Mouse (Mus musculus) cerebellum, adult 9-10 months (tissue): Measurements from ENCODE around the gene 1700029F12Rik.
A peak's percentile ranks its signal among the peaks of the same experiment; 100 is the strongest.
"Not testable (repeated sequence)": the region's sequence is repeated elsewhere in the genome, so short reads cannot be mapped to it uniquely, and the experiment has no call there.

Experiments used
- DNase-seq: peaks from one replicate; pipeline ENCODE4 v3.0.0; 2022

The 1700029F12Rik gene

DNA sequence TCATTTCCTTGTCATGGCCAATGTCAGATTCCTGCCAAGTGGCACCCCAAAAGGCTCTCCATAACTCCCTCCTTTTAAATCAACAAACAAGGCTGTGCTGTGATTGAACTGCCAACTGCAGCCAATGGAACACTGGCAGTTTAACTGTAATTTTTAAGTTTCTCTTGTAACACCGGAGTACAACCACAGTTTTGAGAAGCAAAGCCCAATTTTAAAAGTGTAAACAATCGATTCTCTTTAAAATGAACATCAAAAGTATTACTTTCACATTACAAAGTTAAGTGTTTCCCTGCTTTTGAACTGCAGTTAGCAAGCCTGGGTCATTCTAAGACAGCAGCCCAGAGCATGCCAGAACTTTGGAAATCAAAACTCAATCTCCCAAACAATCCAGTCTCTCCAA, at the start of gene 1700029F12Rik:
Gene 1700029F12Rik (minus strand): TSS at position 101 of the 400 bp plus-strand sequence.
- DNase-seq = no peak

DNA sequence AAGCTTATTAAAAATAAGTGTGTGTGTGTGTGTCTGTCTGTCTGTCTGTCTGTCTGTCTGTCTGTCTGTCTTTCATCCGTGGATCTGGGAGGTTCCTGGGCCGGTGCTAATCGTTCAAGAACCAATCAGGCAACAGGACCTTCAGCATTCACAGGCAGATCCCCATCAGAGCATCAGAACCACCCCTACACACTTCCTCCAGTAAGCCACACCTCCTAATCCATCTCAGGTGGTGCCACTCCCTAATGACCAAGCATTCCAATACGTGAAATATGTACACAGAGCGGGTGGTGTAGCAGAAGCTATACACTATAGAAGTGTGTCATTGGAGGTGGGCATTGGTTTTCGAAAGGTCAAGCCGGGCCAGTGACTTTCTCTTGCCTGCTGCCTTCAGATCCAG, 48.3 kb upstream of the 1700029F12Rik start:
- no peak for DNase-seq

DNA sequence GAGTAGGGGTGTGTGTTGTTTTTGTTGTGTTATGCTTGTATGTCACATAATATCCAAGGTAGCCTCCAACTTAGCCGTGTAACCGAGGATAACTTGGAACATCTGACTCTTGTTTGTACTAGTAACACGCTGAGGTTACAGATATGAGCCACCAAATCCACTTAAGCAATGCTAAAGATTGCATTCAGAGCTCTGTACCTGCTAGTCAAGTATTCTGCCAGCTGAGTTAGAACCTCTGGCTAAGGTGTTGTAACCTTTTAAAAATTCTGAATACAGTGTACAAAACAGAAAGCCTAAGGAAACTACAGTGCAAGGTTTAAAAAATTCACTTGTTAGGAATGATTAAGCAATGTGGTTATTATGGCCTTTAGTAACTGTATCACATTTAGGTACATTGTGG, 46.5 kb upstream of the 1700029F12Rik start:
- no peak for DNase-seq

DNA sequence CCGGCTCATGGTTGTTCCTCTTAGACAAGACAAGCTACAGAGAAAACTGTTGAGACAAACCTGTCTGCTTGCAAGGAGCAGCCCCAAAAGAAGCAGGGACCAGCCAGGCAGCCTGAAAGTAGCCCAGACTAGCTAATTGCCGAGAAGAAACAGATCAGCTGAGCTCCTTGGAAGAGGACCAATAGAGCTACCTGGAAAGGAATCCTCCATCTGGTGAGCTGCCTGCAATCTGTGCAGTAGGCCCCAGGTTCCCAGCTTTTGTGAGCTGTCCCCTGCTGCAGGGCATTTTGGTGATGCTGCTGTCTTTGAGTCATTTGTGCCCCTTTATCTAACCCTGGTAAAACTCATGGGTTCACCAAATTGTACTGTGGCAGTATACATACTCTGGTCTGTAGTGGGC, 46.0 kb upstream of the 1700029F12Rik start:
- DNase-seq = peak; percentile 78

DNA sequence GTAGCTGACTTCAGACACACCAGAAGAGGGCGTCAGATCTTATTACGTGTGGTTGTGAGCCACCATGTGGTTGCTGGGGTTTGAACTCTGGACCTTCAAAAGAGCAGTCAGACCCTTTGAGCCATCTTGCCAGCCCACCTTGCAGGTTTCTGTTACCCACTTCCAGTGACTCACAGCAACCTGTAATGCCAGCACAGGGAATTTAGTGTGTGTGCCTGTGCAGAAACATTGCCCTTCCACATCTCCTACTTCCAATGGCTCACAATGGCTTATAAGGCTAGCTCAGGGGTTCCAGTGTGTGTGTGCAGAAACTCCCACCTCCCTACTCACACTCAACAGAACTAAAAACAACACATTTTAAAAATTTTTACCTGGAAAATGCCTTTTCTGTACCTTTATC, 43.4 kb upstream of the 1700029F12Rik start:
- DNase-seq = no peak

DNA sequence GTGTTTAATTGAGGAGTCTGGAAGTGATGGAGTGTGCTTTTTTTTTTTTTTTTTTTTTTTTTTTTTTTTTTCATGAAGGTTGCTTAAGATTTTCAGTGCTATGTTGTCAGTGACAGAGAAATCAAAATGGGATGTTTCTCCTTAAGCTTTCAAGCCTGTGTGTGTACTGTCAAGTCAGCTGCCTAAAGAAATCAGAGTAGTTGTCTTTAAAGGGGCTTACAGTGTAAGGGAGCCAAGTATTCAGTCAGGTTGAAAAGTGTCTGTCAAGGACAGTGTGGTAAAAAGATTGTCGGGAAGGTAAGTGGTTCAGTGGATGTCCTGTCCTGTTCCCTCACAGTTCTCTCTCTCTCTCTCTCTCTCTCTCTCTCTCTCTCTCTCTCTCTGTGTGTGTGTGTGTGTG, 39.3 kb upstream of the 1700029F12Rik start:
- DNase-seq = no peak

DNA sequence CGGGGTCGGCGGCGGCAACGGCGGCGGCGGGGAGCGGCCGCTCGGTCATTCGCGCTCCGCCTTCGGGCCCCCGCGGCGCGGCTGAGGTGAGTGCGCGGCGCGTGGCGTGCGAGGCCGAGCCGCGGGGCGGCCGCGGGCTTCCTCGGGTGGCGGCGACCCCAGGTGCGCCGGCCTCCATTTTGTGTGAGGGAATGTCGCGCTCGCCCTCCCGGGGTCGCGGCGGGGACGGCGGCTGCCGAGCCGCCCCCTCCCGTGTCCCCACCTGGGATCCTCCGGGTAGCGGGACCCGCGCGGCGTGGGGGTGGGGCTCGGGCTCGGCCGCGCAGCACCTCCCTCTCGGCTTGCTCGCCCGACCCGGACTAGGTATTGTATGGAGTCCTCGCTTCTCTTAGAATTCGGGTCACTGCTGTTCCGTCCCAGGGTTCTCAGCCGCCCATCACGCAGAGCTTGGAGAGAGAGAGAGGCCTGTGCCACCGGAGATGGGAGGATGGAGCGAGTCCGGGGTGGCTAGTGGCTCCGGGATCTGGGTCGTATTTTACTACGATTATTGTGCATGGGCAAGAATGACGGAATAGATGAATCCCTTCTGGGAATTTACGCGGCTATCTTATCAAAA, 37.6 kb upstream of the 1700029F12Rik start:
- DNase-seq = peak; percentile 54

DNA sequence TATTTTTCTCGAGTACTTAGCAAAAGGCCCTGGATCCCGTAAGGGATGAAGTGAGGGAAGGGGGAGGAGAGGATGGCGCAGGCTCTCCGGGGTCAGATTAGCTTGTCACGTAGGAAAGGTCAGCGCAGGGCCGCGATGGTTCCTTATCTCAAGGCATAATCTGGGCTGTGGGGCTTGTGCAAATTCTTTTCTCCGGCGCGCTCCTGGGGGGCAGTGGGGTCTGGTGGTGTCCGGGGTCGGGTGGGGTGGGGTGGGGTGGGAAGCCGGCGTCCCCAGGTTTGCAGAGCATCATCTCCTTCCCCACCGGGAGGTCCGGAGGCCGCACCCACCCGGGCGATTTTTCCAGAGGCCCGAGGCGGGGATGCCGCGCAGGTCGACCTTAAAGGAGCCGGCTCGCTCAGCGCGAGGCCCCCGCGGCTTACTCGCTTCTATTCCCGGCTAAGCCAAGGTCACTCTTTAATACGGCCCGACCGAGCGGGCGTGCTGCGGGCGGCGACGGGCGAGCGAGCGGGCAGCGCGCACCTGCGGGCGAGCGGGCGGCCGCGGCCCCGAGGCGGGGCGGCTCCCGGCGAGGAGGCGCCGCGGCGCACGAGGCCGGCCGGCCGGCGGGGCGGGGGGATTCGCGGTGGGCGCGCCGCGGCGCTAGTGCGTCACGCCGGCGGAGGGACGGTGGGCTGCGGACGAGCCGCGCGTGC, 36.9 kb upstream of the 1700029F12Rik start:
- DNase-seq = no peak

DNA sequence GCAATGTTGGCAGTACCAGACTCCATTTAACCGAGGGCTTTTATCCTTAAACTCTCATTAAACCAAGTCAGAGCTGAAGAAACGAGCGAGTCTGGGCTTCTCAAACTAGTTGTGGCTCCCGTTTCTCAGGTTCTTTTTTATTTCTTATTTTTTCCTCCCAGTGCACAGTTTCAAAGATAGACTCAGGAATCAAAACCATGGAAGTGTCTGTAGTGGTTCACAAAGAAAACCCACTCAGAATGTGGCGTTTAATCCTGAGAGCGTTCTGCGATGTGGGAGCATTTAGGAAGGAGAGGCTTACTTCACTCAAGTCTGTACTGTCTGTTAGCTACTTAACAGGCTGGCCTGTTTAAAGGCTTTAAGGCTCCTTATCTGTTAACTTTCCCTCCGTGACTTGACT, 34.0 kb upstream of the 1700029F12Rik start:
- DNase-seq = no peak

DNA sequence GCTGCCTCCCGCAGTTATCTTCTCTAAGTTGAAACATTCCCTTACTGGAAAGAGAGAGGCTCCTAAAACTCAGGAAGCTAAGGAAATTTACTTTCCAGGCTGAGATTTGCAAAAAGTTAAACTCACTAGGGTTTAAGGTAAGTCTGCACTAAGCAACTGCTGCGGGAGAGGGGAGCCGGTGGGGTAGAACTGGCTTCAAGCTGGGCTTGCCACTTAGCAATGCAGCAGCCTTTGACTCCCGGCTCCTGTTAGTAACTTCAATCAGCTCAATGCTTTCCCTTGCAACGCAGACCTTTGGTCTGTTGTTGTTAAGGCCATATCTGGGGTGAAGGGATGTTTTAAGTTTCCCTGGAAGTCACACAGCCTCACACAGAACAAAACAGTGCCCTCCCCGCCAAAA, 33.5 kb upstream of the 1700029F12Rik start:
- DNase-seq = no peak

DNA sequence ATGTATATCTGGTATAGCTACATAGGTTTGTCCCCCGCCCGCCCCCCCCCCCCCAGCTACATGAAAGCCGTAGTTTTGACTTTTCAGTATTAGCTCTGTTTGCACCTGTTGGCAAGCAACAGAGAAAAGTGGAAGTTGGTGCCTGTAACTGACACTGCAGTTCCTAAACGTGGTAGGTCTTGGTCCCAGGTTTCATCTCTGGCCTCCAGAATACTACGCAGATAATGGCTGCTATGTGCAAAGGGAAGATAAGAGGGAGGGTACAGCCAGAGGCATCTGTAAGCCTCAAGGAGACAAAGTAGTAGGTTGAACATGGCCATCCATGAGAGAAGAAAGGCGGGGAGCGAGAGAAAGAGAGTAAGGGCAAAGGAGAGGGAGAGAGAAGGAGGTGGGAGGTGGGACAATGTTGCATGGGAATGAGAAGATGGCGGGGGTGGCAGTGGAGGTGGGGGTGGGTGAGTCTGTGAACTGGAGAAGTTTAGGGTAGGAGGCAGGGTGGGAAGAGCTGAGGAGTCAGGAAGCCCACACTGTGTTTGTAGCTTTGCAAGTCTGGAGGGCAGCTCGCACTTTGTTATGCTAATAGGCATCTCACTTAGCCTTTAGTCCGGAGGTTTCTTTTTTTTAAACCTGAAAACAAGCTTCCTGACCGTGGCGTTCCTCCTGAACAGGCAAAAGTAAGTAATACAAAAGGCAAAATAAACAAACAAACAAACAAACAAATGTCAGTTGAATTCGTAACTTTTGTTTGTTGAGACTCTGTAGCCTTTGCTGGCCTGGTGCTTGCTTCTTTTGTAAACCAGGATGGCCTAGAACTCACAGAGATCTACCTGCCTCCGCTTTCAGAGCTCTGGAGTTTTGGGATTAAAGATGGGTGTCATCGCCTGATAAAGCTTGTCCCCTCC, 32.7 kb upstream of the 1700029F12Rik start, which contains the start of gene Fam169a:
Gene Fam169a (plus strand): TSS at position 638 of the 902 bp plus-strand sequence.
- no peak for DNase-seq

DNA sequence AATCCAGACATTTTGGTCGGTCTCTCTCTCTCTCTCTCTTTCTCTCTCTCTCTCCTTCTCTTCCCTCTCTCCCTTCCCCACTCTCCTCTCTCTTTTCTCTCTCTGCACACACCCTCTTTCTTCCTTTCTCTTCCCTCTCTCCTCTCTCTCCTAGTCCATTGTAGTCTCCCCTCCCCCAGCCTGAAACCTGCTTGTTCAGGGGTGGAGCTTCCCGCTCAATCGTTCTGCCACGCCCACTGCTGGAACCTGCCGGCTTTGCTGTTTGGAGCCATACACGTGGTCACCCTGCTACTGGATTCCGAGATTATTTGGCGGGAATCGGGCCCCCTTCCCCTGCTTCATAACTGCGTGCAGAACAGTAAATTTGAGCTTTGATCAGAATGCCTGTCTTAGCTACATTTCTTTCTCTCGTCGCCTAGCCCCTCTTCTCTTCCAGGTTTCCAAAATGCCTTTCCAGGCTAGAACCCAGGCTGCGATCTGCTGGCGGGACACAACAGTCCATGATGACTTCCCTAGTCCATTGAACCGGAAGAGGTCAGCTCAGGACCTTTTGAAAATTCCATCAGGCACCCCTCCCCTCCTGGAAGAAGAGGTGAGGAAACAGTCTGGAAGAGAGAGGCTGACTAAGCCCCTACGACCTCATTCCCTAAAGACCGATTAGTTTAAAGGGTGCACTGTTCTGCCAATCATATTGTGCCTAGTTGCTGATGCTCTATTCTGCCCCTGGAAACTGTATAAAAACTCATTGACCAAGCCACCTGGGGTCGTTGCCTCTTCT, 30.9 kb upstream of the 1700029F12Rik start:
- DNase-seq = not testable (repeated sequence)

DNA sequence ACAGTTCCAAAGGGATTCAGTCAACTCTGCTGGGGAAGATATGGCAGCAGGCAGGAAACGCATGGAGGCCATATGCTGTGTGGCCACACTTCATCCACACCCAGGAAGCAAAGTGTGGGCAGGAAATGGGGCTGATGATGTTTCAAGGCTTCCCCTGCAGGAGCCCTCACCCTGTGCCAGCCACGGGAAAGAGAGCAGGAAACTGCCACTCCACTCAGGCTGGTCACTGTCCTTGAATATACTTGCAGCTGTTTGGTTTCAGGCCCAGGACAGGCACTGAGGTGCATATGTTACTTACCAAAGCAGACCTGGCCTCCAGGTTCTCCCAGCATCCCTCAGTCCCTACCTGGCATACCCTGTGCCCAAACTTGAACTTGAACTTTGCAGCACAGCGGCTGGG, 30.3 kb upstream of the 1700029F12Rik start:
- DNase-seq = no peak

DNA sequence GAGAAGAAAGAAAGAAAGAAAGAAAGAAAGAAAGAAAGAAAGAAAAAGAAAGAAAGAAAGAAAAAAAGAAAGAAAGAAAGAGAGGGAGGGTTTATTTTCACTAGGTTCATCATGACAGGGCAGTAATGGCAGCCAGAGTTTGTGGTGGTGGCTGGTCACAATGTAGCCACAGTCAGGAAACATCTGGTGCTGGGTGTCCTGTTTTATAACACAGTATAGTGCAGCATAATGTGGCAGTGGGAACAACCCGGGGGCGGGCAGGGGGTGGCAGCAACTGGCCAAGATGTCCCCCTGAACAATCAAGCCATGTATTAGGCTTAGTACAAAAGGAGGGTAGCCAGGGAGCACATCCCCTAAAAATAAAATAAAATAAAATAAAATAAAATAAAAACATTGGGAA, 29.3 kb upstream of the 1700029F12Rik start:
- DNase-seq = no peak

DNA sequence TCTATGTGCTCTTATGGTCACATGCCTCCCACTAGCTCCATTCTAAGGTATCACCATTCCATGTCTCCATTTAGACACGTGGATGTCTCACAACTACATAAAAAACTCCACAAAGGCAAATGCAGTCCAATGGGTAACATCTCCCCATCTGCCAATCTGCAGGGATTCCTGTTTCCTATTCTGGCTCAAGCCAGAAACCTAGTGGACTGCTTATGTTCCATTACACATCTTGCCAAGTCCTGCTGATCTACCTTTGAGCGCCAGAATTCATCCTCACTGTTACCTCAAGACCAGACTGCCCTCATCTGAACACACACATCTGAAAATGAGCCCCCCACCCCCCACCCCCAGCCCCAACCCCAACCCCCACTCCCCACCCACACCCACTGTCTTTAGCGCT, 28.0 kb upstream of the 1700029F12Rik start:
- peak; percentile 77 for DNase-seq

DNA sequence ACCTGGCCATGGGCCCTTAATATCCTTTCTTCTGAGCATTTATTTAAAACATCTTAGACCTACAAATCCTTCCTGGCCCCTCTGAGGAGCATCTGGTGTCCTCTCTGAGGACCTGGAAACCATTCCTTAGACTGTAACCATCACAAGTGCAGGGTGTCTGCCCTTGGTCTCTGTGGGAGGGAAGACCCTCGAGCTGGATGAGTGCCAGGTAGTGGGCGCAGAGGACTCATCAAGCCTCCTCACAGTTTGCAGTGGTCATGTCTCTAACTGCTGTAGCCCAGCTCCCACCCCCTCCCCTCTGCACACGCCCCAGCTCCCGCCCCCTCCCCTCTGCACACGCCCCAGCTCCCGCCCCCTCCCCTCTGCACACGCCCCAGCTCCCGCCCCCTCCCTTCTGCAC, 26.2 kb upstream of the 1700029F12Rik start:
- no peak for DNase-seq

DNA sequence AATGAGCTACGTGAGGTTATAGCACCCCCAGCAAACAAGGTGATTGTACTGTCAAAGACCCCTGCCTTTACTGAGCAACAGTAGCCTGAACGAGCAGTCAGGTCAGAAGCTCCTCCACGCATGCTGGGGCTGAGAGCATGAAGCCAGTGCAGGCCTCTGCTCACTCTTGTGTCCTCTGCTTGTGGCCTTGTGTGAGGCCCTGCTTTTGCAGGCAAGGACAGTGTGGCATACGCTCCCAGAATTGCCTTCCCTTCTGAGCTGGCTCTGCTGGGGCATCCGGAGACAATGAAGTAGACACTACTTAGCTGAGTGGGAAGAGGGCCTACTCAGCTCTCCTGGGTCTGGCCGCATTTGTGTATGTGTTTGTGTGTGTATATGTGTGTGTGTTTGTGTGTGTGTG, 25.6 kb upstream of the 1700029F12Rik start:
- DNase-seq = no peak

DNA sequence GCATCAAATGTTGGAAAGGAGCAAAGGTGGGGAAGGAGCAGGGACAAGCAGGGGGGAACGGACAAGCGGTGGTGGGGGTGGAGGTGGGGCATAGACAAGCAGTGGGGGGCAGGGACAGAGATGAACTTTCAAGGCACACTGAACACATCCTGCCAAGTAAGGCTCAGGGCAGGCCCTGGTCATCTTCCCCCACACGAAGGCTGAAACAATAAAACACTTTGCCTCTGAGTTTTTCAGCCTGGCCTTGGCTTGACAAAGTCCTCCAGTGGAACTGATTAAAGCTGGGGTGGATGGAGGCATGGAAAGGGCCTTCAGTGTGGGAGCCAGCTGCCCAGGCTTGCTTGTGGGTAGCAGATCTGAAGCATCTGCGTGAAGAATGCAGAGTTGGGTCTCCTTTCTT, 23.7 kb upstream of the 1700029F12Rik start:
- DNase-seq = no peak

DNA sequence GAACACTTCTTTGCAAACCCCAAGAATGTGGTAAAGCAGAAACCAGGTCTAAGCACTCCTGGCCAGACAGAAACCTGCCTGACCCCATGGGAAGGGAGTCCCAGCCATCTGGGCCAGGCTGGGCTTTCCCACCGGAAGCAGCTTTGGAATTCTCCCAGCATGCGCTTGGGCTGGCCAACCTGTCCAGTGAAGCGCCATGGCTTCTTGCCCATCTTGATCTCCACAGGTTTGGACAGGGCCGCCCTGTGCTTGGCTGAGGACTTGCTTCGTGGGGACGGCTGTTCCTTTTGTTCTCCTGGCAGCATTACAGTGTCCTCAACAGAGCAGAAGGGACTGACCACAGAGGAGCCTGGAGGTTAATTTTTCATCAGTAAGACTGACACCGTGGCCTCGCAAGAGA, 19.7 kb upstream of the 1700029F12Rik start:
- DNase-seq = peak; percentile 87

DNA sequence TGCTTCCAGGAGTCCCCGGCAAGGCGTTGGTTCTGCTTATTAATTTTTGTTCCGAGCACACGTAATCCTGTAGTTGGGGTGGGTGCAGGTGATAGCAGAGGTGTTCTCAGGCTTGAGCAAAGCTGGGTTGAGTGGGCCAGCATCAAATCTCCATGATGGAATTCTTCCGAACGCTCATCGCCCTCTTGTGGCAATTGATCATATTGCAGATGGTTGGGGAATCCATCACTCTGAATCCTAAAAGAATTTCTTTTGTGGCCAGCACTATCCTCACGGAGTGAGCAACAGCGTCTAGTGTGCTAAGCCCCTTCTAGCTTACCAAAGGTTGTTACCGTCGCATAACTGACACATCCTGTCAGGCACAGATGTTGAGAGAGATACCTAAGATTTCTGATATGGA, 18.5 kb upstream of the 1700029F12Rik start:
- DNase-seq = peak; percentile 62

DNA sequence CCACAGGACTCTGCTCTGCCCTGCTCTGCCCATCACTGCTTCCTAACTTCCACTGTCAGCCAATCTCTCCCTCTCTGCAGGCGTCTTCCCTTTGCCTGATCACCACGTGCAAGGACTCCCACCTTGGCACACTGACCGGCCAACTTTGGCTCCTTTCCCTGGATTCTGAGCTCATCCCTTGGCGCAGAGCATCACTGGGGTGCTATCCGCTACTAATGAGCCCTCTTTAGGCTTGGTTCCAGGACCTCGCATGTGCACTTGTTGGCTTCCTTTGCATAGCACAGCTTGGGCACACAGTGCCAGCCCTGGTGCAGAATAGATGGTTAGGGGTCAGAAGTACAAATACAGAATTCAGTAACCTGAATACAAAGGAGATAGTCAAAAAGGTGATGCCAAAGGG, 17.0 kb upstream of the 1700029F12Rik start:
- DNase-seq = peak; percentile 75

DNA sequence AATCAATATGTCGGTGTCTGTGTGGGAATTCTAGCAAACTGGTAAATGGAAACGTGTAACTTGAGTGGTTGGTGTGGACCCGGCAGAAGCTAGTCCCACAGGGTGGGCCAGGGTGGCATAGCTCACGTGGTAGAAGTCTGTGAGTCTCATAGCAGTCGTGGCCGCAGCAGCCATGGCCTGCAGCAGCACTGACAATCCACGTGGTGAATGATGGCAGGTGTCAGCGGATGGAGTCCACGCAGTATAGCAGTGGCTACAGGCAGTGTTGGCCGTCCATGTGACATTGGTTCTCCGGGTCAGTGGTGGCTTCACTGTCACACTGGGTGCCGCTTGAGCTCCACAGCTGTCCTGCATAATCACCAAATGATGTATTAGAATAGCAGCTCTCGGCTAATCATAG, 4.1 kb downstream of the 1700029F12Rik start:
- no peak for DNase-seq

DNA sequence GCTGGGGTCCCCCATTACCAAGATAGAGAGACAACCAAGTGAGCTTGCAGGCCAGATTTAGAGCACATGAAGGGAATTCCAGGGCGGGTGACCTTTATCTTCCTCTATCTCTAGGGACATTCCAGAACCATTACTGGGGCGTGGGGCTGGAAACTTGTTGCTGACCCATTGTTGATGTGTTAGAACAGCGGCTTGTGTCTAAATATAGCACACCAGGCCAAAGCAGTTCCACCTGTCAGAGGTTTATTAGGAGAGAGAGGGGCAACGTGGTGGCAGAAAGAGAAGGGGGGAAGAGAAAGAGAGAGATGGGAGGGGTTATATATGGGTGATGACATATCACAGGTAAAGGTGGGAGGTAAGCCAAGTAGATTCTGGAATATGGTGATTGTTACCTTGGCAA, 12.3 kb downstream of the 1700029F12Rik start:
- DNase-seq = no peak
